9 mouse cellular contexts compared by ENCODE assay signal in the genomic region with DNA sequence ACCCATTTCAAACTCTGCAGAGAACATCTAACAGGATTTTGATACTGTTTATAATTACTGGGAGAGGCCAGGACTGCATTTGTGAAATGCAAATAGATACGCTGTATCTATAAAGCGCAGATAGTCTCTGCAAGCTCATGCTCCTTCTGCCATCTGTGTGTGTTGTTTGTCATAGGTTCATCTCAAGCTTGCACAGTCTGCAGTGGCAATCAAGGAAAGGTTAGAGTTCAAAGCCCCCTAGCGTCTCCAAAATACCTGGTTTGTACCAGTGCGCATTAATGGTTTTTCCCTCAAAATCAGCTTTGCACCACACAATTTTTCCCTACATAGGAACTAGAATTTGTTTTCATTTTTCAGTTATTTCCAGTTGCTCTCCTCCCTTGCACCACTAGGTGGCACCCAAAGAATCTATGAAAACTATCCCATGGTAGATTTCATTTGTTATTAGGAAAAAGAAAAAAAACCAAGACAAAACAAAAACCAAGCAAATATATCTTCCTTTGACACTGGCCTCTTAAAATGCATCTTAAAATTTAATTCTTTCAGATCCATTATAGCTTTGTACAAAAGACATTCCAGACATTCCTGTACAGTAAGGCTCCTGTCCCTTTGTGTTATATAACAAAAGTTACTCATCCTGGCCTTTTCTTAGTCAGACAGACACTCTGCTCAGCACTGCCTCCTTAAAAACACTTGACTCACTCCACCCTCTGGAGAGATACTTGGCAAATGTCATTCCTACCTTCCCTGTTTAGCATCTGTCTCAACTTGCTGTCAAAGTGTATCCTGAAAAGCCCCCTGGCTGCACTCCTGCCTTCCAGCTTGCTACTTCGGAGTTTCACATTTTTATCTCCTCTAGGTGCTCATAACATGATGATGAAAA.
DNase-seq lines count a peak whose midpoint lies in the region; ATAC-seq and TF ChIP-seq lines count a peak whose summit lies in the region.
"Had no signal": no experiment of that assay in that cellular context is flagged by ENCODE, and none has a peak within 500 bp of the region (broad histone marks: within the 10 kb centered on the region; RNA-seq: fewer than 3 reads in every experiment).

No protein-coding gene starts in this region.

- no peak overlapping the region for H3K4me2 ChIP-seq in neural tube, embryonic 15.5 days
- H3K4me2 ChIP-seq in embryonic facial prominence, embryonic 11.5 days (ENCODE audit: low read depth, low read length): no peak overlapping the region
- H3K4me2 ChIP-seq in hindbrain, embryonic 12.5 days (replicated peaks): no peak overlapping the region
- H3K4me2 ChIP-seq in myocyte (ENCODE audit: low read depth): peak overlapping the region; percentile 75

- no peaks in the 10 kb centered on the region for H3K9me3 ChIP-seq in neural tube, embryonic 15.5 days (replicated peaks)
- no peaks in the 10 kb centered on the region for H3K9me3 ChIP-seq in embryonic facial prominence, embryonic 11.5 days (replicated peaks; ENCODE audit: control insufficient read depth, low read length)
- H3K9me3 ChIP-seq in hindbrain, embryonic 12.5 days (replicated peaks): no peaks in the 10 kb centered on the region

- H3K27me3 ChIP-seq in neural tube, embryonic 15.5 days (replicated peaks): no peaks in the 10 kb centered on the region
- H3K27me3 ChIP-seq in embryonic facial prominence, embryonic 11.5 days (ENCODE audit: control insufficient read depth, insufficient read depth, low read length): no peaks in the 10 kb centered on the region
- H3K27me3 ChIP-seq in hindbrain, embryonic 12.5 days: no peaks in the 10 kb centered on the region
- no peaks in the 10 kb centered on the region for H3K27me3 ChIP-seq in myocyte (ENCODE audit: control insufficient read depth, insufficient read depth, insufficient read length)

- 78% methylated on average over 5 of the region's 5 CpGs for WGBS in neural tube, embryonic 15.5 days
- WGBS in embryonic facial prominence, embryonic 11.5 days: 78% methylated on average over 5 of the region's 5 CpGs
- WGBS in hindbrain, embryonic 12.5 days: 76% methylated on average over 5 of the region's 5 CpGs

- no peak overlapping the region for H3K4me3 ChIP-seq in neural tube, embryonic 15.5 days (replicated peaks)
- no peak overlapping the region for H3K4me3 ChIP-seq in embryonic facial prominence, embryonic 11.5 days (ENCODE audit: low read depth, low read length)
- H3K4me3 ChIP-seq in hindbrain, embryonic 12.5 days: no peak overlapping the region
- H3K4me3 ChIP-seq in myocyte: no peak overlapping the region
- H3K4me3 ChIP-seq: erythroblast, embryonic 14.5 days had no signal

- H3K27ac ChIP-seq in neural tube, embryonic 15.5 days (replicated peaks): no peak overlapping the region
- H3K27ac ChIP-seq in embryonic facial prominence, embryonic 11.5 days (replicated peaks; ENCODE audit: low read depth, low read length): no peak overlapping the region
- H3K27ac ChIP-seq in hindbrain, embryonic 12.5 days: no peak overlapping the region

- no peaks in the 10 kb centered on the region for H3K36me3 ChIP-seq in neural tube, embryonic 15.5 days
- no peaks in the 10 kb centered on the region for H3K36me3 ChIP-seq in embryonic facial prominence, embryonic 11.5 days (replicated peaks; ENCODE audit: control insufficient read depth, insufficient read depth, low read depth, low read length)
- no peaks in the 10 kb centered on the region for H3K36me3 ChIP-seq in hindbrain, embryonic 12.5 days
- H3K36me3 ChIP-seq in myocyte (ENCODE audit: control insufficient read depth, insufficient read depth): no peaks in the 10 kb centered on the region

- ATAC-seq in neural tube, embryonic 15.5 days (ENCODE audit: low FRiP score): no peak
- no peak for ATAC-seq in embryonic facial prominence, embryonic 11.5 days (replicated peaks; ENCODE audit: insufficient number of reproducible peaks, low FRiP score, low TSS enrichment, low read depth)
- ATAC-seq in hindbrain, embryonic 12.5 days (ENCODE audit: low FRiP score): 0 out of 2 replicates have a peak, but pooled peaks have one; percentile 38
- ATAC-seq in erythroblast, adult 5-6 weeks (replicated peaks; ENCODE audit: low FRiP score, poor library complexity, severe bottlenecking): no peak

- intact Hi-C loops in left cerebral cortex, postnatal 10 days (cut with DNase I): loop anchor here (5.0 kb wide), 1 partner anchor 904 kb away; no protein-coding TSS in a partner anchor

- no peak overlapping the region for H3K9ac ChIP-seq in neural tube, embryonic 15.5 days (replicated peaks)
- H3K9ac ChIP-seq in embryonic facial prominence, embryonic 11.5 days (replicated peaks; ENCODE audit: low read length): no peak overlapping the region
- no peak overlapping the region for H3K9ac ChIP-seq in hindbrain, embryonic 12.5 days

- TF ChIP-seq POLR2A in myocyte (IDR thresholded peaks at IDR 0.05; ENCODE audit: insufficient read length, low read depth): no peak

- DNase-seq in neural tube, embryonic 10.5 days (ENCODE audit: extremely low spot score, low spot score): peak; percentile 23
- peak; percentile 51 for DNase-seq in adrenal gland, postnatal 10 days
- peak; percentile 69 for DNase-seq in embryonic facial prominence, embryonic 11.5 days (ENCODE audit: low spot score)
- DNase-seq in left cerebral cortex, postnatal 10 days (ENCODE audit: extremely low spot score in 1 of 2, low spot score in 2 of 2): peak; percentile 23 to 64

- H3ac ChIP-seq in myocyte (ENCODE audit: control insufficient read depth, insufficient read length): no peak overlapping the region

- no peaks in the 10 kb centered on the region for H3K79me2 ChIP-seq in myocyte (ENCODE audit: control insufficient read depth, insufficient read depth)

- no peaks in the 10 kb centered on the region for H3K4me1 ChIP-seq in neural tube, embryonic 15.5 days
- no peaks in the 10 kb centered on the region for H3K4me1 ChIP-seq in embryonic facial prominence, embryonic 11.5 days (ENCODE audit: control insufficient read depth, insufficient read depth, low read length)
- no peaks in the 10 kb centered on the region for H3K4me1 ChIP-seq in hindbrain, embryonic 12.5 days

TF ChIP-seq in myocyte, 11 proteins besides CTCF, POLR2A, EP300 and RAD21:
- no peak for TF ChIP-seq MYOG (IDR thresholded peaks at IDR 0.05; ENCODE audit: control insufficient read depth in 1 of 3, insufficient read depth in 1 of 3, insufficient read length in 2 of 3, low read depth in 2 of 3)
- TF ChIP-seq TCF12 (IDR thresholded peaks at IDR 0.05; ENCODE audit: insufficient read depth, poor library complexity, severe bottlenecking): no peak
- no peak for TF ChIP-seq MYOD1 (IDR thresholded peaks at IDR 0.05; ENCODE audit: control insufficient read depth in 1 of 3, insufficient read length in 2 of 3, low read depth in 2 of 3)
- no peak for TF ChIP-seq MAX (IDR thresholded peaks at IDR 0.05; ENCODE audit: low read depth)
- TF ChIP-seq SRF (IDR thresholded peaks at IDR 0.05; ENCODE audit: control insufficient read depth, insufficient read length, low read depth): no peak
- no peak for TF ChIP-seq TCF3 (IDR thresholded peaks at IDR 0.05; ENCODE audit: insufficient read length, low read depth)
